Mouse (Mus musculus) embryonic facial prominence, embryonic 11.5 days (tissue): ENCODE data around the gene Stpg2. TPM values are rescaled to one million over a fixed set of nuclear protein-coding genes. Genes with fewer than 3 reads are reported as not detected.

Source experiments
- ATAC-seq: fragments of 200-750 bp; cut with Nextera tagmentation; replicated peaks from 2 replicates; pipeline ENCODE4 v1.8.0; 2017; ENCODE audit warnings: low read depth; ENCODE audit not compliant: insufficient number of reproducible peaks, low FRiP score, low TSS enrichment
- DNase-seq: peaks from one replicate; pipeline ENCODE4 v3.0.0-alpha.2; 2015; ENCODE audit warnings: low spot score
- H3K27ac ChIP-seq: fragments of 300-500 bp; sonication (generic); replicated peaks from 2 replicates; pipeline ENCODE4 v1.5.1; 2014; ENCODE audit warnings: mild to moderate bottlenecking, low read depth, low read length, control low read depth
- H3K27me3 ChIP-seq: fragments of 300-500 bp; sonication (generic); 2 replicates; pipeline ENCODE4 v1.6.1; 2014; ENCODE audit warnings: mild to moderate bottlenecking, low read length, moderate library complexity, mixed read lengths; ENCODE audit not compliant: control insufficient read depth, insufficient read depth
- H3K36me3 ChIP-seq: fragments of 300-500 bp; sonication (generic); replicated peaks from 2 replicates; pipeline ENCODE4 v1.6.1; 2014; ENCODE audit warnings: low read depth, mild to moderate bottlenecking, low read length, moderate library complexity, mixed read lengths; ENCODE audit not compliant: control insufficient read depth, insufficient read depth
- H3K4me1 ChIP-seq: fragments of 300-500 bp; sonication (generic); 2 replicates; pipeline ENCODE4 v1.6.1; 2014; ENCODE audit warnings: low read length, mixed read lengths; ENCODE audit not compliant: control insufficient read depth, insufficient read depth
- H3K4me2 ChIP-seq: fragments of 300-500 bp; sonication (generic); 2 replicates; pipeline ENCODE4 v1.6.1; 2014; ENCODE audit warnings: low read depth, mild to moderate bottlenecking, control low read depth, low read length, moderate library complexity
- H3K4me3 ChIP-seq: fragments of 300-500 bp; sonication (generic); 2 replicates; pipeline ENCODE4 v1.5.1; 2014; ENCODE audit warnings: low read depth, low read length, control low read depth
- H3K9ac ChIP-seq: fragments of 300-500 bp; sonication (generic); replicated peaks from 2 replicates; pipeline ENCODE4 v1.6.1; 2014; ENCODE audit warnings: mild to moderate bottlenecking, control low read depth, low read length
- H3K9me3 ChIP-seq: fragments of 300-500 bp; sonication (generic); replicated peaks from 2 replicates; pipeline ENCODE4 v1.6.1; 2016; ENCODE audit warnings: mild to moderate bottlenecking, low read length, inconsistent platforms, mixed read lengths; ENCODE audit not compliant: control insufficient read depth
- WGBS: fragments of 180-500 bp; shearing (Covaris S2); extraction: QIAGEN DNeasy Blood & Tissue Kit; methylation state at CpG from one replicate; pipeline ENCODE4 v1.1.7; 2014; 5-methylcytosine and 5-hydroxymethylcytosine counted together
- polyA plus RNA-seq: library from polyadenylated mRNA; unstranded; fragments of >200 nt; fragmentation: Nextera tagmentation; extraction: Ambion mirVana; gene quantifications from 2 replicates; pipeline ENCODE4 v1.2.1, GENCODE M21; 2014

Stpg2 gene
- polyA plus RNA-seq, 1 experiment from 2014 or later, result not detected

- Histone ChIP-seq H3K4me3 (no peak overlapping the region), H3K36me3 (no peaks in the 10 kb centered on the region), H3K4me1 (no peaks in the 10 kb centered on the region; the same call in 1 of the 2 replicates), H3K27ac (no peak overlapping the region), H3K4me2 (no peak overlapping the region), H3K27me3 (no peaks in the 10 kb centered on the region), H3K9me3 (no peaks in the 10 kb centered on the region), H3K9ac (no peak overlapping the region)
- WGBS, result 42% methylated on average over 7 of the region's 7 CpGs
- no peak for ATAC-seq
- DNase-seq, result no peak
Measured at GRCm38 (mm10) chr3:139308078-139308809, 102.8 kb downstream of the Stpg2 start.

DNA sequence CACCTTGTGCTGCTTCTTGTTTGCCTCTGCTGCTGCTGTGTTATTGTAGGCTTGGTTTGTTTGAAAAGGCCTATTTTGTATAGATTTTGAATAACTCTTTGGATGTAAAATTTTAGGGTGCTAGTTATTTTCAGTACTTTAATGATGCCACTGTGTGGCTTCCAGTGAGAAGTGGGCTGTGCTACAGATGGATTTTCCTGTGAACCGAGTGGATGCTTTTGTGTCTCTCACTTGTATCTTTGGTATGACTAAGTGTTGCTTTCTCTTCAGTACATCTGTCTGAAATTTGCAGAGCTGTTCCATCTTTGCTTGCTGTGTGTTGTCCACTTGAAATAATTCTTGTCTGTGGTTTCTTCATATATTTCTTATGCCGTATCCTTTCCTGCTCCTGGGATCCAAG is 106.2 kb downstream of the Stpg2 start:
- WGBS, result 91% methylated on average over 2 of the region's 2 CpGs
- ATAC-seq, result no peak

GRCm38 (mm10) chr3:139380494-139380893 is 175.0 kb downstream of the Stpg2 start:
- Histone ChIP-seq H3K4me1 (no peaks in the 10 kb centered on the region), H3K4me3 (no peak overlapping the region), H3K9me3 (no peaks in the 10 kb centered on the region), H3K27me3 (no peaks in the 10 kb centered on the region), H3K36me3 (no peaks in the 10 kb centered on the region), H3K9ac (no peak overlapping the region), H3K27ac (no peak overlapping the region), H3K4me2 (no peak overlapping the region)
- no peak for ATAC-seq
- no peak for DNase-seq
- WGBS, result 92% methylated on average over 3 of the region's 3 CpGs

More for the DNA sequence above, 106.2 kb downstream of the Stpg2 start:
- Histone ChIP-seq H3K4me1 (no peaks in the 10 kb centered on the region; the same call in 1 of the 2 replicates), H3K4me2 (no peak overlapping the region), H3K27ac (no peak overlapping the region), H3K27me3 (no peaks in the 10 kb centered on the region), H3K4me3 (no peak overlapping the region), H3K36me3 (no peaks in the 10 kb centered on the region), H3K9ac (no peak overlapping the region), H3K9me3 (no peaks in the 10 kb centered on the region)
- DNase-seq, result no peak

GRCm38 (mm10) chr3:139397077-139397865 is 191.8 kb downstream of the Stpg2 start:
- H3K27me3 ChIP-seq, result no peaks in the 10 kb centered on the region
- DNase-seq, result no peak
- H3K36me3 ChIP-seq, result no peaks in the 10 kb centered on the region
- H3K27ac ChIP-seq, result no peak overlapping the region
- no peak for ATAC-seq
- no peaks in the 10 kb centered on the region for H3K9me3 ChIP-seq
- H3K9ac ChIP-seq, result no peak overlapping the region
- WGBS, result 65% methylated on average over 9 of the region's 9 CpGs
- H3K4me2 ChIP-seq, result no peak overlapping the region
- no peaks in the 10 kb centered on the region for H3K4me1 ChIP-seq
- H3K4me3 ChIP-seq, result no peak overlapping the region

DNA sequence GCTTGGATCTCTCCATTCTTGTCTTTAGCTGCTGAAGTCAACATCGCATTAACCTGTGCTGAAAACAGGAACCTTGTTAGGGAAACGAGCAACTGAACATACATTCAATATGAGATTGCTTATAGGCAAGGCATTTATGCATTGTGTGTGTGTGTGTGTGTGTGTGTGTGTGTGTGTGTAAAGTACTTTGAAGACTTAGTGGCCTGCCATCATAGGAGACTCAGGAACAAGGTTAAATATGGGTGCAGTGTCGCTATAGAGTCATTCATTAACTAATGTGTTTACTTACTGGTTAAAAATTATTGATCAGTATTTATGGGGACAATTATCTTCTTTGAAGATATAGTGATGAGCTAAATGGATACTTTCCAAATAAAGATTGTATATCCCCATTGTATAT is 199.2 kb downstream of the Stpg2 start:
- H3K4me1 ChIP-seq, result no peaks in the 10 kb centered on the region
- WGBS, result 91% methylated on average over 3 of the region's 3 CpGs
- no peak overlapping the region for H3K4me3 ChIP-seq
- H3K27ac ChIP-seq, result no peak overlapping the region
- no peak overlapping the region for H3K4me2 ChIP-seq
- H3K9ac ChIP-seq, result no peak overlapping the region
- no peaks in the 10 kb centered on the region for H3K9me3 ChIP-seq
- no peaks in the 10 kb centered on the region for H3K27me3 ChIP-seq
- DNase-seq, result no peak
- ATAC-seq, result no peak
- no peaks in the 10 kb centered on the region for H3K36me3 ChIP-seq

- Histone ChIP-seq H3K27me3 (no peaks in the 10 kb centered on the region), H3K9me3 (no peaks in the 10 kb centered on the region), H3K36me3 (no peaks in the 10 kb centered on the region), H3K9ac (no peak overlapping the region), H3K4me3 (no peak overlapping the region), H3K27ac (no peak overlapping the region), H3K4me2 (no peak overlapping the region), H3K4me1 (no peaks in the 10 kb centered on the region)
- 76% methylated on average over 5 of the region's 5 CpGs for WGBS
- ATAC-seq, result no peak
- no peak for DNase-seq
Measured at GRCm38 (mm10) chr3:139419142-139419541, 213.6 kb downstream of the Stpg2 start.

DNA sequence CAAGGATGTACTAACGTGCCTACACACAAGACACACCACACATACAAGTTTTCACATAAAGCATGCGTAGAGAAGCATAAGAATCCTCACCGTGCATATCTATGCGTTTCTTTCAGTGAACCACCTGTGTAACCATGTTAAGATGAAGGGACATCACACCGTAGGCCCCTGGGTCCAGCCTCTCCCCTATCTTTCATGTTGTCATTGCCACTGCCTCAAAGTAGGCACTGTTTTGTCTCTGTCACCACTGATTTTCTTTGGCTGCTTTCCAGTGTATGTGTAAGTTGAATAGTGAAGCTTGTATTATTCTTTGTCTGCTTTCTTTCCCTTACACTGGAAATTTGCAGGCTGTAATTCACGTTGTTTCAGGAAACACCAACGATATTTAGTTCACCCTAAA is 236.7 kb downstream of the Stpg2 start:
- Histone ChIP-seq H3K27ac (no peak overlapping the region), H3K36me3 (no peaks in the 10 kb centered on the region), H3K9ac (no peak overlapping the region), H3K4me3 (no peak overlapping the region), H3K9me3 (no peaks in the 10 kb centered on the region), H3K4me2 (no peak overlapping the region), H3K4me1 (no peaks in the 10 kb centered on the region), H3K27me3 (no peaks in the 10 kb centered on the region)
- no peak for ATAC-seq
- WGBS, result 87% methylated on average over 7 of the region's 7 CpGs
- DNase-seq, result no peak

DNA sequence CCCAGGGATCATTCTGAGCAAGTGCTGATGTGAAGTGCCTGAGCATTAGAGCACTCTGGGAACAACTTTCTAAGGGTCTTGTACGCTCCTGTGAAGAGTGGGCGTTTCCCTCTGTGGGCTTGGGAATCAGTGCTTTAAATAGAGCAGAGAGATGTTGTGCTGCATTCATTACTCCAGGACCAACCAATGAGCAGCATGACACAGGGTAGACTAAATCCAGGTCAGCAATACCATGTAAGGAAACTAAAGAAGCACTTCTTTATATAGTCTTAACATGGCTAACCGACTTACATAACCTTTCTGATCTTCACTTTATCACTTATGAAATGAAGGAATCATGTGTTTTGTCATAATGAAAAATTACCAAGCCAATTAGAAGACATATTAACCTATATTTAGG is 290.4 kb downstream of the Stpg2 start:
- Histone ChIP-seq H3K9me3 (no peaks in the 10 kb centered on the region), H3K36me3 (no peaks in the 10 kb centered on the region), H3K27ac (no peak overlapping the region), H3K4me3 (no peak overlapping the region), H3K9ac (no peak overlapping the region), H3K4me2 (no peak overlapping the region), H3K27me3 (no peaks in the 10 kb centered on the region), H3K4me1 (no peaks in the 10 kb centered on the region)
- DNase-seq, result no peak
- ATAC-seq, result no peak
- WGBS, result 67% methylated on average over 3 of the region's 3 CpGs
